Mouse (Mus musculus): ENCODE data around the gene Trap1a. TPM values are rescaled to one million over a fixed set of nuclear protein-coding genes. Genes with fewer than 3 reads are reported as not detected.
"Not testable (repeated sequence)": the region's sequence is repeated elsewhere in the genome, so short reads cannot be mapped to it uniquely, and the experiment has no call there.

Trap1a gene
- polyA plus RNA-seq (2015; fragmentation: Nextera tagmentation; extraction: Ambion mirVana): not detected in 2 replicates

DNA sequence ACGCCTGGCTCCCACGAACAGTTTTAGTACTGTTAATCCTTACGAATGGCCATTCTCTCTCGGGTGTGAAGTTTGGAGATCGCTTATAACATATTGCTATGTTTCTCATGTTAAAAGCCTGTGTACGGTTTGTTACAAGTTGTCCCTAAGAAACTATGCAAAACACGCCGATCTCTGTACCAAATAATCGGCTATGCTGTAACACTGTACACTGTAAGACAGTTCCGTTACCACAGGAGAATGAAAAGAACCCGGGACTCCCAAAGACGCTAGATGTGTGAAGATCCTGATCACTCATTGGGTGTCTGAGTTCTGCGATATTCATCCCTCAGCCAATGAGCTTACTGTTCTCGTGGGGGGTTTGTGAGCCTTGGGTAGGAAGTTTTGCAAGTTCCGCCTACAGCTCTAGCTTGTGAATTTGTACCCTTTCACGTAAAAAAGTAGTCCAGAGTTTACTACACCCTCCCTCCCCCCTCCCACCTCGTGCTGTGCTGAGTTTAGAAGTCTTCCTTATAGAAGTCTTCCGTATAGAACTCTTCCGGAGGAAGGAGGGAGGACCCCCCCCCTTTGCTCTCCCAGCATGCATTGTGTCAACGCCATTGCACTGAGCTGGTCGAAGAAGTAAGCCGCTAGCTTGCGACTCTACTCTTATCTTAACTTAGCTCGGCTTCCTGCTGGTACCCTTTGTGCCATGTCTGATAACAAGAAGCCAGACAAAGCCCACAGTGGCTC is at the start of gene Trap1a:
Gene Trap1a (plus strand): TSS at position 421 of the 732 bp plus-strand sequence.
- ATAC-seq (replicated peaks; ENCODE audit: low FRiP score, low read depth) (no peak), DNase-seq (ENCODE audit: low spot score) (no peak)
- H3K4me2 ChIP-seq (ENCODE audit: low read length): no peak within 1 kb of the TSS
- no peaks in the 10 kb centered on the region for H3K27me3 ChIP-seq (ENCODE audit: insufficient read depth, low read length)
- no peak within 1 kb of the TSS for H3K9ac ChIP-seq (ENCODE audit: low read depth, low read length)
- H3K9me3 ChIP-seq (replicated peaks; ENCODE audit: low read length): no peaks in the 10 kb centered on the region
- H3K36me3 ChIP-seq (ENCODE audit: insufficient read depth, low read length): no peaks in the 10 kb centered on the region
- H3K27ac ChIP-seq: no peak within 1 kb of the TSS
- no peak within 1 kb of the TSS for H3K4me3 ChIP-seq (replicated peaks; ENCODE audit: low read depth, low read length)
- TF ChIP-seq CTCF (IDR thresholded peaks at IDR 0.05; ENCODE audit: low read depth): no peak
- H3K4me1 ChIP-seq (replicated peaks; ENCODE audit: insufficient read depth, low read length): no peaks in the 10 kb centered on the region
- WGBS: 91% methylated on average over 24 of the region's 24 CpGs

DNA sequence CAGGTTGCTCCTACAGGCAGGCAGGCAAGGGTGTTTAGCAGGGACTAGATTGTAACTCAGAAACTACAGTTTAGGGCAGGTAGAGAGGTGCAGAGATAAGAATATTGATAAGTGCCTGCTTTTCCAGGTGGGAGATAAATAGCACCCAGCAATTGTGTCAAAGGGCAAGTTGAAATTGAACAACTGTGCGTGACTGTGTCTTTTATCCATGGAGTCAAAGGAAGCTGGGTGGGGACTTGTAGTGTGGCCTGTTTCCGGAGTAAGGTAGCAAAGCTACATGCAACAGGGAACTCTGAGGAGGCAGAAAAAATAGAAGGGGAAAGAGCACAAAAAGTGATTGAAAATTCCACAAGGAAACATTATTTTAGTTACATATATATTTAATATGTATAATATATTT is 40.4 kb upstream of the Trap1a start:
- no peak overlapping the region for H3K9ac ChIP-seq (ENCODE audit: low read depth, low read length)
- no peaks in the 10 kb centered on the region for H3K27me3 ChIP-seq (ENCODE audit: insufficient read depth, low read length)
- H3K36me3 ChIP-seq (ENCODE audit: insufficient read depth, low read length): no peaks in the 10 kb centered on the region
- no peak overlapping the region for H3K4me2 ChIP-seq (ENCODE audit: low read length)
- H3K27ac ChIP-seq: no peak overlapping the region
- no peak overlapping the region for H3K4me3 ChIP-seq (replicated peaks; ENCODE audit: low read depth, low read length)
- ATAC-seq (replicated peaks; ENCODE audit: low FRiP score, low read depth) (no peak), DNase-seq (ENCODE audit: low spot score) (no peak)
- 82% methylated on average over 2 of the region's 2 CpGs for WGBS
- TF ChIP-seq CTCF (IDR thresholded peaks at IDR 0.05; ENCODE audit: low read depth): no peak
- no peaks in the 10 kb centered on the region for H3K4me1 ChIP-seq (replicated peaks; ENCODE audit: insufficient read depth, low read length)
- no peaks in the 10 kb centered on the region for H3K9me3 ChIP-seq (replicated peaks; ENCODE audit: low read length)

DNA sequence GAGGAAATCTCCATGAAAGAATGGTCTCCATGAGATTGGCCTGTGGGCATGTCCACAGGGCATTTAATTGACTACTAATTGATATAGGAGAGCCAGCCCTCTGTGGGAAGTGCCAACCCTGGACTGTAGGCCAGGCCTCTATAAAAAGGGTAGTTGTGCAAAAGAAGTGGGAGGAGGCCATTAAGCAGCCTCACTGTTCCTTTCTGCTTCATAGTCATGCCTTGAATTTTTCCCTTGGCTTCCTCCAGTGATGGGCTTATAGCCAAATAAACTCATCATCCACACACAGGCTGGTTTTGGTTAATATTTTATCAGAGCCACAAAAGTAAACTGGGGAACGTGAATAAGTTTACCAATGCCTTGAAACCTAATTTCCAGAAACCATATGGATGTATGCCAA is 38.2 kb upstream of the Trap1a start:
- Histone ChIP-seq H3K36me3 (ENCODE audit: insufficient read depth, low read length) (no peaks in the 10 kb centered on the region), H3K27me3 (ENCODE audit: insufficient read depth, low read length) (no peaks in the 10 kb centered on the region), H3K4me1 (replicated peaks; ENCODE audit: insufficient read depth, low read length) (no peaks in the 10 kb centered on the region), H3K9me3 (replicated peaks; ENCODE audit: low read length) (no peaks in the 10 kb centered on the region), H3K4me3 (replicated peaks; ENCODE audit: low read depth, low read length) (no peak overlapping the region), H3K27ac (no peak overlapping the region), H3K9ac (ENCODE audit: low read depth, low read length) (no peak overlapping the region), H3K4me2 (ENCODE audit: low read length) (no peak overlapping the region)
- ATAC-seq (replicated peaks; ENCODE audit: low FRiP score, low read depth) (no peak), DNase-seq (ENCODE audit: low spot score) (no peak)
- 59% methylated on average over 1 of the region's 1 CpGs for WGBS
- TF ChIP-seq CTCF (IDR thresholded peaks at IDR 0.05; ENCODE audit: low read depth): no peak

DNA sequence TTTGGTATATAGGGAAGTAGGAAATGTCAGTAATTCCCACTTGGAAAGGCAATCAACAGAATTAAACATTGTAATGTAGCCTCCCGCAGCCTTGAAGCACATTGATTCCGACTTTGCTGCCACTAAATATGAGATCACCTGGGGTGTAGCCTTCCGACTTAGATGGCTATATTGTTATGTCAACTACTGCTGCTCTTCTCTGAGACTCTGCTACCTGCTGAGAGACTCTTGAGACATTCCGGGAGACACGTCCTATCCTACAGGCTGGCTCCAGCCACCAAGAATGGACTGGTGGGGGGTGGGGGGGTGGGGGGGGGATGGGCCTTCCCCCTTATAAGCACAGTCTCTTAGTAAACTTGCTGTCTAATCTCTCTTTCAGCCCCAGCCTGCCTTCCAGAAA is 16.1 kb upstream of the Trap1a start:
- H3K4me3 ChIP-seq (replicated peaks; ENCODE audit: low read depth, low read length); H3K27me3 ChIP-seq (ENCODE audit: insufficient read depth, low read length); H3K4me1 ChIP-seq (replicated peaks; ENCODE audit: insufficient read depth, low read length); H3K27ac ChIP-seq; H3K9me3 ChIP-seq (replicated peaks; ENCODE audit: low read length); DNase-seq (ENCODE audit: low spot score); H3K4me2 ChIP-seq (ENCODE audit: low read length); ATAC-seq (replicated peaks; ENCODE audit: low FRiP score, low read depth); H3K36me3 ChIP-seq (ENCODE audit: insufficient read depth, low read length); H3K9ac ChIP-seq (ENCODE audit: low read depth, low read length): not testable (repeated sequence)
- 83% methylated on average over 5 of the region's 5 CpGs for WGBS

DNA sequence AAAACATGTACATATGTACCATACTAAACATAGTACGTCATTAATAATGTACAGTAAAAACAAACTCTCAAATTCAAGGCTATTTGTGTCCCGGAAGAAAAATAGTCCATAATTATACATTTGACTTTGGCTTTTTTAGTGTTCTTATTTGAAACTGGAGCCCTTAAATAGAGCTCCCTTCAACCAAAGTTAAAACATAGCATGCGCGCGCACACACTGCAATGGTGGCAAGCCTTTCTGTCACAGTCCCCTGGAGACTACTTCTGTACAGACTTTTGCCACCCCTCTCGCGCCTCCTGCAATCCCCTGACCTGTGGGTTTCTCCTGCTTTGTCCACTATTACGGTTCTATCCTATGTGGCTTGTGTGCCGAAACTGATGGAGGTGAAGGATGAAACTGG is 900 bp upstream of the Trap1a start:
- ATAC-seq (replicated peaks; ENCODE audit: low FRiP score, low read depth) (no peak), DNase-seq (ENCODE audit: low spot score) (no peak)
- Histone ChIP-seq H3K4me2 (ENCODE audit: low read length) (no peak overlapping the region), H3K27ac (no peak overlapping the region), H3K27me3 (ENCODE audit: insufficient read depth, low read length) (no peaks in the 10 kb centered on the region), H3K36me3 (ENCODE audit: insufficient read depth, low read length) (no peaks in the 10 kb centered on the region), H3K9me3 (replicated peaks; ENCODE audit: low read length) (no peaks in the 10 kb centered on the region), H3K4me1 (replicated peaks; ENCODE audit: insufficient read depth, low read length) (no peaks in the 10 kb centered on the region), H3K4me3 (replicated peaks; ENCODE audit: low read depth, low read length) (no peak overlapping the region), H3K9ac (ENCODE audit: low read depth, low read length) (no peak overlapping the region)
- 88% methylated on average over 9 of the region's 9 CpGs for WGBS
- TF ChIP-seq CTCF (IDR thresholded peaks at IDR 0.05; ENCODE audit: low read depth): no peak

DNA sequence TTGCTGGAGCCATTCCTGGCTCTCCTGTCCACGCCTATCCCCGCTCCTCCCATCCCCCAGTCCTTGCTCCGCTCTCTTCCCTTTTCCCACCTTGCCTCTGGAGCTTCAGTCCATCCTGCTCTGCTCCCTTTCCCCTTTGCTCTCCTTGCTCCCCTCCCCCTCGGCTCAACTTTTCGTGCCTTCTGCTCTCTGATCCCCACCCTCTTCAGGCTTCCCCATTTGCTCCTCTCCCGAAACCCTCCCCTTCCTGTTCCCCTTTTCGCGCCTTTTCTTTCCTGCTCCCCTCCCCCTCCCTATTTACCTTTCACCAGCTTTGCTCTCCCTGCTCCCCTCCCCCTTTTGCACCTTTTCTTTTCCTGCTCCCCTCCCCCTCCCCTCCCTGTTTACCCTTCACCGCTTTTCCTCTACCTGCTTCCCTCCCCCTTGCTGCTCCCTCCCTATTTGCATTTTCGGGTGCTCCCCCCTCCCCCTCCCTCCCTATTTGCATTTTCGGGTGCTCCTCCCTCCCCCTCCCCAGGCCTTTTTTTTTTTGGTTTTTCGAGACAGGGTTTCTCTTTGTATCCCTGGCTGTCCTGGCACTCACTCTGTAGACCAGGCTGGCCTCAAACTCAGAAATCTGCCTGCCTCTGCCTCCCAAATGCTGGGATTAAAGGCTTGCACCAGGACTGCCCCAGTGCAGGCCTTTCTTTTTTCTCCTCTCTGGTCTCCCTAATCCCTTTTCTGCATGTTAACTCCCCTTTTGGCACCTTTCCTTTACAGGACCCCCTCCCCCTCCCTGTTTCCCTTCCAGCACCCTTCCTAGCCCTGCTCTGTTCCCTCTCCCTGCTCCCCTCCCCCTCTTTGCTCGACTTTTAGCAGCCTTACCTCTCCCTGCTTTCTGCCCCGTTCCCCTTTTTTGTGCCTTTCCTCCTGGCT is 1.3 kb downstream of the Trap1a start:
- H3K4me3 ChIP-seq (replicated peaks; ENCODE audit: low read depth, low read length): no peak overlapping the region
- H3K9ac ChIP-seq (ENCODE audit: low read depth, low read length): no peak overlapping the region
- no peaks in the 10 kb centered on the region for H3K9me3 ChIP-seq (replicated peaks; ENCODE audit: low read length)
- ATAC-seq (replicated peaks; ENCODE audit: low FRiP score, low read depth) (no peak), DNase-seq (ENCODE audit: low spot score) (no peak)
- no peak overlapping the region for H3K4me2 ChIP-seq (ENCODE audit: low read length)
- H3K4me1 ChIP-seq (replicated peaks; ENCODE audit: insufficient read depth, low read length): no peaks in the 10 kb centered on the region
- 86% methylated on average over 14 of the region's 14 CpGs for WGBS
- TF ChIP-seq CTCF (IDR thresholded peaks at IDR 0.05; ENCODE audit: low read depth): no peak
- no peak overlapping the region for H3K27ac ChIP-seq
- H3K36me3 ChIP-seq (ENCODE audit: insufficient read depth, low read length): no peaks in the 10 kb centered on the region
- no peaks in the 10 kb centered on the region for H3K27me3 ChIP-seq (ENCODE audit: insufficient read depth, low read length)
